Mouse (Mus musculus) forebrain, embryonic 10.5 days (tissue): ENCODE measurements around the gene Dcbld2. TPM values are rescaled to one million over a fixed set of nuclear protein-coding genes. Genes with fewer than 3 reads are reported as not detected.
A peak's percentile ranks its signal among the peaks of the same experiment; 100 is the strongest.

Source experiments
- DNase-seq: peaks from one replicate; pipeline ENCODE4 v3.0.0-alpha.2; 2017; ENCODE audit warnings: low spot score; ENCODE audit errors: extremely low spot score
- H3K27ac ChIP-seq: fragments of 300-500 bp; sonication (generic); 2 replicates; pipeline ENCODE4 v1.5.1; 2016; ENCODE audit warnings: mild to moderate bottlenecking
- H3K27me3 ChIP-seq: fragments of 300-500 bp; sonication (generic); 2 replicates; pipeline ENCODE4 v1.6.1; 2016; ENCODE audit warnings: mild to moderate bottlenecking; ENCODE audit not compliant: poor library complexity, severe bottlenecking
- H3K36me3 ChIP-seq: fragments of 300-500 bp; sonication (generic); replicated peaks from 2 replicates; pipeline ENCODE4 v1.6.1; 2016; ENCODE audit warnings: mild to moderate bottlenecking, moderate library complexity
- H3K4me1 ChIP-seq: fragments of 300-500 bp; sonication (generic); 2 replicates; pipeline ENCODE4 v1.6.1; 2016
- H3K4me3 ChIP-seq: fragments of 300-500 bp; sonication (generic); 2 replicates; pipeline ENCODE4 v1.5.1; 2016; ENCODE audit warnings: mild to moderate bottlenecking, moderate library complexity
- H3K9me3 ChIP-seq: fragments of 300-500 bp; sonication (generic); 2 replicates; pipeline ENCODE4 v1.6.1; 2016; ENCODE audit warnings: mild to moderate bottlenecking, moderate library complexity
- WGBS: fragments of 180-500 bp; shearing (Covaris S2); methylation state at CpG from one replicate; pipeline ENCODE4 v1.1.7; 2016; 5-methylcytosine and 5-hydroxymethylcytosine counted together
- polyA plus RNA-seq: library from polyadenylated mRNA; unstranded; fragments of >200 nt; fragmentation: Nextera tagmentation; extraction: Ambion mirVana; gene quantifications from 2 replicates; pipeline ENCODE4 v1.2.1, GENCODE M21; 2016

Gene Dcbld2
- polyA plus RNA-seq: 7.4 and 8.5 TPM in 2 replicates

- Histone ChIP-seq H3K4me1 (peaks cover 28% of the 10 kb centered on the region), H3K27me3 (no peaks in the 10 kb centered on the region), H3K27ac (peak within 1 kb of the TSS; percentile 96), H3K4me3 (peak within 1 kb of the TSS; percentile 89), H3K36me3 (no peaks in the 10 kb centered on the region), H3K9me3 (no peaks in the 10 kb centered on the region)
- WGBS: under 1% methylated on average over 30 of the region's 32 CpGs
- DNase-seq: peak; percentile 98
Observed at GRCm38 (mm10) chr16:58408062-58408486, at the start of gene Dcbld2. Dcbld2 (plus strand) TSS chr16:58408443.

GRCm38 (mm10) chr16:58377170-58377569 is 31.1 kb upstream of the Dcbld2 start:
- WGBS: 66% methylated on average over 1 of the region's 1 CpGs
- Histone ChIP-seq H3K27ac (no peak overlapping the region), H3K9me3 (no peaks in the 10 kb centered on the region), H3K4me1 (no peaks in the 10 kb centered on the region), H3K36me3 (no peaks in the 10 kb centered on the region), H3K4me3 (no peak overlapping the region), H3K27me3 (no peaks in the 10 kb centered on the region)
- DNase-seq: no peak

- Histone ChIP-seq H3K9me3 (no peaks in the 10 kb centered on the region), H3K27ac (no peak overlapping the region), H3K27me3 (no peaks in the 10 kb centered on the region), H3K4me1 (no peaks in the 10 kb centered on the region), H3K4me3 (no peak overlapping the region), H3K36me3 (no peaks in the 10 kb centered on the region)
- WGBS: 76% methylated on average over 13 of the region's 13 CpGs
- no peak for DNase-seq
Observed at GRCm38 (mm10) chr16:58377756-58378503, 30.3 kb upstream of the Dcbld2 start.

- Histone ChIP-seq H3K9me3 (no peaks in the 10 kb centered on the region), H3K36me3 (no peaks in the 10 kb centered on the region), H3K27me3 (no peaks in the 10 kb centered on the region), H3K27ac (no peak overlapping the region), H3K4me1 (peaks cover 9% of the 10 kb centered on the region), H3K4me3 (no peak overlapping the region)
- DNase-seq: no peak
- 95% methylated on average over 4 of the region's 4 CpGs for WGBS
Observed at GRCm38 (mm10) chr16:58386241-58386757, 21.9 kb upstream of the Dcbld2 start.

- Histone ChIP-seq H3K4me1 (peaks cover 9% of the 10 kb centered on the region), H3K27me3 (no peaks in the 10 kb centered on the region), H3K9me3 (no peaks in the 10 kb centered on the region), H3K4me3 (no peak overlapping the region), H3K36me3 (no peaks in the 10 kb centered on the region), H3K27ac (no peak overlapping the region)
- WGBS: 27% methylated on average over 7 of the region's 7 CpGs
- no peak for DNase-seq
Observed at GRCm38 (mm10) chr16:58389143-58389755, 19.0 kb upstream of the Dcbld2 start.

- 84% methylated on average over 3 of the region's 3 CpGs for WGBS
- Histone ChIP-seq H3K27ac (no peak overlapping the region), H3K36me3 (no peaks in the 10 kb centered on the region), H3K27me3 (no peaks in the 10 kb centered on the region), H3K9me3 (no peaks in the 10 kb centered on the region), H3K4me1 (peaks cover 9% of the 10 kb centered on the region), H3K4me3 (no peak overlapping the region)
- DNase-seq: no peak
Observed at GRCm38 (mm10) chr16:58393036-58393435, 15.2 kb upstream of the Dcbld2 start.

GRCm38 (mm10) chr16:58394156-58394555 is 14.1 kb upstream of the Dcbld2 start:
- H3K27me3 ChIP-seq: no peaks in the 10 kb centered on the region
- 84% methylated on average over 5 of the region's 5 CpGs for WGBS

GRCm38 (mm10) chr16:58398604-58399003 is 9.6 kb upstream of the Dcbld2 start:
- Histone ChIP-seq H3K27ac (no peak overlapping the region), H3K36me3 (no peaks in the 10 kb centered on the region), H3K4me1 (no peaks in the 10 kb centered on the region; the same call in 1 of the 2 replicates), H3K9me3 (no peaks in the 10 kb centered on the region), H3K27me3 (no peaks in the 10 kb centered on the region), H3K4me3 (no peak overlapping the region)
- no peak for DNase-seq
- WGBS: 86% methylated on average over 3 of the region's 3 CpGs

More at GRCm38 (mm10) chr16:58394156-58394555, 14.1 kb upstream of the Dcbld2 start:
- H3K9me3 ChIP-seq: no peaks in the 10 kb centered on the region
- H3K4me1 ChIP-seq: peaks cover 4% of the 10 kb centered on the region
- H3K36me3 ChIP-seq: no peaks in the 10 kb centered on the region
- no peak for DNase-seq
- H3K27ac ChIP-seq: no peak overlapping the region
- no peak overlapping the region for H3K4me3 ChIP-seq

GRCm38 (mm10) chr16:58401079-58401478 is 7.2 kb upstream of the Dcbld2 start:
- Histone ChIP-seq H3K9me3 (no peaks in the 10 kb centered on the region), H3K4me3 (no peak overlapping the region), H3K27me3 (no peaks in the 10 kb centered on the region), H3K4me1 (no peaks in the 10 kb centered on the region; the same call in 1 of the 2 replicates), H3K36me3 (no peaks in the 10 kb centered on the region), H3K27ac (no peak overlapping the region)
- no peak for DNase-seq
- 95% methylated on average over 2 of the region's 2 CpGs for WGBS

GRCm38 (mm10) chr16:58404665-58405064 is 3.6 kb upstream of the Dcbld2 start:
- WGBS: 75% methylated on average over 7 of the region's 7 CpGs
- H3K27me3 ChIP-seq: no peaks in the 10 kb centered on the region
- H3K4me1 ChIP-seq: peaks cover 12% of the 10 kb centered on the region
- DNase-seq: no peak
- no peaks in the 10 kb centered on the region for H3K9me3 ChIP-seq
- no peaks in the 10 kb centered on the region for H3K36me3 ChIP-seq
- no peak overlapping the region for H3K27ac ChIP-seq
- no peak overlapping the region for H3K4me3 ChIP-seq

GRCm38 (mm10) chr16:58405271-58405670 is 3.0 kb upstream of the Dcbld2 start:
- peaks cover 18% of the 10 kb centered on the region for H3K4me1 ChIP-seq
- 88% methylated on average over 4 of the region's 4 CpGs for WGBS
- H3K27me3 ChIP-seq: no peaks in the 10 kb centered on the region
- H3K27ac ChIP-seq: no peak overlapping the region
- H3K4me3 ChIP-seq: no peak overlapping the region
- no peaks in the 10 kb centered on the region for H3K9me3 ChIP-seq
- DNase-seq: no peak
- no peaks in the 10 kb centered on the region for H3K36me3 ChIP-seq

- H3K9me3 ChIP-seq: no peaks in the 10 kb centered on the region
- WGBS: 3% methylated on average over 66 of the region's 89 CpGs
Observed at GRCm38 (mm10) chr16:58408487-58409281, 441 bp downstream of the Dcbld2 start.

More at GRCm38 (mm10) chr16:58408487-58409281, 441 bp downstream of the Dcbld2 start:
- Histone ChIP-seq H3K4me1 (peaks cover 34% of the 10 kb centered on the region), H3K27ac (peak overlapping the region; percentile 96), H3K4me3 (peak overlapping the region; percentile 89), H3K27me3 (no peaks in the 10 kb centered on the region), H3K36me3 (no peaks in the 10 kb centered on the region)
- DNase-seq: peak; percentile 53
